Mouse (Mus musculus) c-Kit-positive CD71-positive TER-119-positive erythroid progenitor cells, embryonic 14.5 days (primary cell): ENCODE measurements around the gene Gm17657.
"Not testable (repeated sequence)": the region's sequence is repeated elsewhere in the genome, so short reads cannot be mapped to it uniquely, and the experiment has no call there.

Experiments used
- DNase-seq: peaks from one replicate; pipeline ENCODE4 v3.0.0-alpha.2; 2013; ENCODE audit warnings: low spot score

The Gm17657 gene

DNA sequence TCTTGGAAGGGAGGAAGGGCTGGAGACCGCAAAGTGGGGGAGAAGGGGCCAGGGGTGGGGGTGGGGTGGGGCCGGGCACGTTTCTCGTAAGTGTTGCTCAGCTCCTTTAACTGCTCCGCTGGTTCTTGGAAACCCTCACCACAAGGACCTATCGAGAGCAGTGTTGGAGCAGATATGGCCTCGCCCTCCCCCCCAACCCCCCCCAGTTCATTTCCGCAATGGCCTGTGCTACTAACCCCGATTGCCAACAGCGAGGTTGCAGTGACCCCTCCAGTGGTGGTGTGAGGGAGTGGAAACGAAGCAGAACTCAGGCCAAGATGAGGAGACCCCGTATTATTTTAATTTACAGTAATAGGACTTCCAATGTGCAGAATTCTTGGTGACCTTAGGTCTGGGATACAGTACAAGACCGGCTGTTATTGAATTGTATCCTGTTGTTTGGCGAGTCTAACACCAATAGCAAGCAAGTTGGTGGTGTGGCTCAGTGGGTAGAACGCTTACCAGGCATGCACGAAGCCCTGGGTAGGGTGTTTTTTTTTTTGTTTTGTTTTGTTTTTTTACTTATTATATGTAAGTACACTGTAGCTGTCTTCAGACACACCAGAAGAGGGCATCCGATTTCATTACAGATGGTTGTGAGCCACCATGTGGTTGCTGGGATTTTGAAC, 48.5 kb downstream of the Gm17657 start:
- DNase-seq = peak; percentile 89

DNA sequence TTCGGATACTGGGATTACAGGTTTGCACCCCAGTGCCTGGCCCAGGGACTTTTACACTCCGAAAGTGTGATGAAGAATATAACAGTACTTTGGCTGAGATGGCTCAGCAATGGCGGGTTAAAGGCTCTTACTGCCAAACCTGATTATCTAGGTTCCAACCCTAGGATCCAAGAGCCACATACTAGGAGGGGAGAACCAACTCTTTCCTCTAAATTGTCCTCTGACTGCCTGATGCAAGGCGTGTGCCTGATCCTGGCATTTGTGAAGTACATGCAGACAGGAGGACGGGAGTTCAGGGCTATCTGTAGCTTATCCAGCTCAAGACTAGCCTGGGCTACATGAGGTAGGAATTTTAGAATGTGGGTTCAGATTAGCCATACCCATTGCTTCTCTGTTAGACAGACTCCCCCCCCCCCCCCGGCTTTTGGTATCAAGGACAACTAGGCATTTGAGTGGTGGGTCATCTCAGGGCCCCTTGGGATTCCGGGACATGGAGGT, 49.1 kb downstream of the Gm17657 start:
- DNase-seq = peak; percentile 54

DNA sequence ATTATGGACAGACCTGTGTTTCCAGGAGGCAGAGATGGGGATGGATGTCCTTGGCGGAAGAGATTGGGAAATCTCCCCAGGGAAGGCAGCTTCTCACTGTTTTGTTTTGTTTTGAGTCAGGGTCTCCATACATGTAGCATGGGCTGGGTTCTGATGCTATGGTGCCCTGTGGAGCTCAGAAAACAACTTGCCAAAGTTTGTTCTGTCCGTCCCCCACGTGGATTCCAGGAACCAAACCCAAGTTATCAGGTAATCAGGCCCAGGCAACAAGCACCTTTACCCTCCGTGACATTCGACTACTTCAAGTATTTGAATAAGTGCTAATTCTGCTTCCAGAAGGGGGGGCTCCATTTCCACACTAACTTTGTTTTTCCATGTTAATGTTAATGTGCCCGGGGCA, 49.9 kb downstream of the Gm17657 start:
- peak; percentile 97 for DNase-seq

DNA sequence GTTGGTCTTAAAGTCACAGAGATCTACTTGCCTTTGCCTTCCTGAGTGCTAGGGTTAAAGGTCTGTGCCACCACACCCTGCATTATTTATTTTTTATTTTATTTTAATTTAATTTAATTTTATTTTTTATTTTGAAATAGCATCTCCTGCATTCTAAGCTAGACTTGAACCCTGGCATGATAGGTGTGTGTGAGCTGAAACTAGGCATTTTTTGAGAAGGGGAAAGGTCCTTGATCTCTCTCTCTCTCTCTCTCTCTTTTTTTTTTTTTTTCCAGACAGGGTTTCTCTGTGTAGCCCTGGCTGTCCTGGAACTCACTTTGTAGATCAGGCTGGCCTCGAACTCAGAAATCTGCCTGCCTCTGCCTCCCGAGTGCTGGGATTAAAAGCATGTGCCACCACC, 50.5 kb downstream of the Gm17657 start:
- DNase-seq = not testable (repeated sequence)

DNA sequence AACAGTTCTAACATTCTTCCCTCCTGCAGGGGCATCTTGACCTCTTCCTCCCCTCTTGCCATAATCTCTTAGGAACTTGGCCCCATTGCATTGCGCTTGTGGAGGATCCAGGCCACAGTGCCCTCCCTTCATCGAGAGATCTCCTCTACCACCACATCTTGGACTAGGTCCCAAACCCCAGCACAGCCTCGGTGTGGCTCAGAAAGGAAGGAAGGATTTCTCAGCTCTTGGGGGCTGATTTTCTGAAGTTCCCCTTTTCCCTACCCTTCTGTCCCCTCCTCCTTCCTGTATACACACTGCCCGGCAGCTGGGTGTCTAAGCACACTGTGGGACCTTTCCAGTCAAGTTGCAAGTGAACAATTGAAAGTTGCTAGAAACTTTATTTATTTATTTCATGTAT, 51.4 kb downstream of the Gm17657 start:
- no peak for DNase-seq

DNA sequence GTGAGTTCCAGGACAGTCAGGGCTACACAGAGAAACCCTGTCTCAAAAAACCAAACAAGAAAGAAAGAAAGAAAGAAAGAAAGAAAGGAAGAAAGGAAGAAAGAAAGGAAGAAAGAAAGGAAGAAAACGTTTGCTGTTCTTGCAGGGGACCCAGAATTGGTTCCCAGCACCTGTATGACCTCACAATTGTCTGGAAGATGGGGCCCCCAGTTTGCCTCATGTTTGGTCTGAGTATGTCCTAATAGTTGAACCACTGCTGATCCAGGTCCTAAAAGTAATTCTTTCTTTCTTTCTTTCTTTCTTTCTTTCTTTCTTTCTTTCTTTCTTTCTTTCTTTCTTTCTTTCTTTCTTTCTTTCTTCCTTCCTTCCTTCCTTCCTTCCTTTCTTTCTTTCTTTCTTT, 52.0 kb downstream of the Gm17657 start:
- DNase-seq = not testable (repeated sequence)

DNA sequence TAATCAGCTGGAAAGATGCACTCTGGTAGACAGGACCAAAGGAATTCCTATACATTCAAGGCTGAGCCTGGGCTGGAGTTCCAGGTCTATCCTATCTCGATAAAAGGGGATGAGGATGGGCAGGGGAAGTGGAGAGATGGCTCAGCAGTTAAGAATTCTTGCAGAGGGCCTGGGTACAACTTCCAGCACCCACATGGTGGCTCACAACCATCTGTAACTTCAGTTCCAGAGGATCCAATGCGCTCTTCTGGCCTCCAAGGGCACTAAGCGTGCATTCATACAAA, 52.4 kb downstream of the Gm17657 start:
- no peak for DNase-seq

DNA sequence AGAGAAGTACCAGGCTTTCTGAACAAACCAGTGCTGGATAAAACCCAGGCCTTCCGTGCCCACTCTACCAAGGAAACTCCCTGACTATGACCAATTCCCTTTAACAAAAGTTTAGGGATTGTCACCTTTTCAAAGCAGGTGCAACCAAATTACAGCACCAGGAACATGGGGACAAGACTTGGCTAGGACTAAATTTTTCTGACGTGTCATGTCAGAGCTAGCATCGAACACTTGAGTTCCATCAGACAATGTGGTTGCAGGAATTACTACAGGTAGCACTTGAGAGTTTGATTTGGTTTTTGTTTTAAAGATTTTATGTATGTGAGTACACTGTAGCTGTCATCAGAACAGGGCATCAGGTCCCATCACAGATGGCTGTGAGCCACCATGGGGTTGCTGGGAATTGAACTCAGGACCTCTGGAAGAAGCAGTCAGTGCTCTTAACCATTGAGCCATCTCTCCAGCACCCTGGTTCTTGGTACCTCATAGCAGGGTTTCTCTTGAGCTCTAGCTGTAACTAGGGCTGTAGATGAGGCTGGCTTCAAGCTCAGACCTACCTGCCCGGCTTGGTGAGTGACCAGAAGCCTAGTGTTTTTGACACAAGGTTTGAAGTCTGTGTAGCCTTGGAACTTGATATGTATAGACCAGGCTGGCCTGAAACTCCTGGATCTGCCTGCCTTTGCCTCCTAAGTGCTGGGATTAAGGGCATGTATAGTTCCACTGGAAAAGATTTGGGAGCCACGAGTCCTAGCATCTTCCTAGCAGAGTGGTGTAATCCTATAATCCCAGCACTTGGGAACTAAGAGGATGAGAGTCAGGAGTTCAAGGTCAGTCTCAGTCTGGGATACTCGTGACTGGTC, 53.0 kb downstream of the Gm17657 start:
- peak; percentile 68 for DNase-seq

DNA sequence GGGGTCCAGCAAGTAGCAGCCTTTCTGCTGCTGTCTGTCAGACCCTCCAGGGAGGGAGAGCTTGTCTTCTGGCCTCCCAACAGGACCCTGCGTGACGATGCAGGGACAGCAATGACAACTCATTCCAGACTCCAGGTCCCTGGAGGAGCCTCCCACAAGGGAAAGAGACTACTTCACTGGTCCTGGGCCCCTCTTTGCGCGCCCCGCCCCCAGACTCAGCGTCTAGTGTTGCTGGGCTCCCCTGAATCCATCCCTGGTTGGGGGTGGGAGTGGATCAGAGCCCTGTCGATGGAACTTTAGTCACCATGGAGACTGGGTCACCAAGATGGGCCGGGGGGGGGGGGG, 54.7 kb downstream of the Gm17657 start:
- no peak for DNase-seq

DNA sequence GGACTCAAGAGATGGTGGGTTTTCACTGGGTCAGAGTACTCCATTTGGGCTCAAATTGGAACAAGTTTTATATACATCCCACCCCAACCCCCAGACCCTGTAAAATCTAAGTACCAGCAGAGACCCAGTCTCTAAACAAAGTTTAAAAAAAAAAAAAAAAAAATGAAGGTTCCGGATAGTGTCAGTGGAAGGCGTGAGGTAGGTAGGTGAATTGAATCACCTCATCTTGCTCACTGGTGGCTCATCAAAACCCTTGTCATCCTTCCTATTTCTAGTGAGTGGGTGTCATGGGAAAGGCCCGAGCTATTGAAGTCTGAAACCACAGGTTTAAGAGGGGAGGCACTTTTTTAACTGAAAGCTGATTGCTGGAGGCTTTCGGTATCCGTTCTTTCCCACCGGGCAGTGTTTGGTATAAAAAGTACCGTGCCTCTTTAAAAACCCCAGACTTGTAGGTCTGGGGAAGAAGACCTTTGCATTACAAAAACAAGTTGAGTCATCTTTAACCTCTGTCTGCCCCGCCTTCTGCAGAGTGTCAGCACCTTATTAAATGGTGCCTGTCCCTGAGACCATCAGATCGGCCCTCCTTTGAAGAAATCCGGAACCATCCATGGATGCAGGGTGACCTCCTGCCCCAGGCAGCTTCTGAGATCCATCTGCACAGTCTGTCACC, 55.2 kb downstream of the Gm17657 start:
- no peak for DNase-seq

DNA sequence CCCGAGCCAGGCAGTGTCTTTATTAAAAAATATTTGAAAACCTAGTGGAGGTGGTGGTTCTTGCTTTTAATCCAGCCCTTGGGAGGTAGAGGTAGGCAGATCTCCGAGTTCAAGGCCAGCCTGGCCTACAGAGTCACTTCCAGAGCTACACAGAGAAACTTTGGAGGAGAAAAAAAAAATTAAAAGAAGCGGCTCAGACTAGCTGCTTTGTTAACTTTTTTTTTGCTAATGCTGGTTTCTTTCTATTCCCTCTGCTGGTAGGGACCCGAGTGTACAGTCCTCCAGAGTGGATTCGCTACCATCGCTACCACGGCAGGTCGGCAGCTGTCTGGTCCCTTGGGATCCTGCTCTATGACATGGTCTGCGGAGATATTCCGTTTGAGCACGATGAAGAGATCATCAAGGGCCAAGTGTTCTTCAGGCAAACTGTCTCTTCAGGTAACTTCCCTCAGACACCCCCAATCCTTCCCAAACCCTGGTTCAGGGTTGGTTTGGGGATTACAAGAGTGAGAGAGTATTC, 55.9 kb downstream of the Gm17657 start:
- no peak for DNase-seq

DNA sequence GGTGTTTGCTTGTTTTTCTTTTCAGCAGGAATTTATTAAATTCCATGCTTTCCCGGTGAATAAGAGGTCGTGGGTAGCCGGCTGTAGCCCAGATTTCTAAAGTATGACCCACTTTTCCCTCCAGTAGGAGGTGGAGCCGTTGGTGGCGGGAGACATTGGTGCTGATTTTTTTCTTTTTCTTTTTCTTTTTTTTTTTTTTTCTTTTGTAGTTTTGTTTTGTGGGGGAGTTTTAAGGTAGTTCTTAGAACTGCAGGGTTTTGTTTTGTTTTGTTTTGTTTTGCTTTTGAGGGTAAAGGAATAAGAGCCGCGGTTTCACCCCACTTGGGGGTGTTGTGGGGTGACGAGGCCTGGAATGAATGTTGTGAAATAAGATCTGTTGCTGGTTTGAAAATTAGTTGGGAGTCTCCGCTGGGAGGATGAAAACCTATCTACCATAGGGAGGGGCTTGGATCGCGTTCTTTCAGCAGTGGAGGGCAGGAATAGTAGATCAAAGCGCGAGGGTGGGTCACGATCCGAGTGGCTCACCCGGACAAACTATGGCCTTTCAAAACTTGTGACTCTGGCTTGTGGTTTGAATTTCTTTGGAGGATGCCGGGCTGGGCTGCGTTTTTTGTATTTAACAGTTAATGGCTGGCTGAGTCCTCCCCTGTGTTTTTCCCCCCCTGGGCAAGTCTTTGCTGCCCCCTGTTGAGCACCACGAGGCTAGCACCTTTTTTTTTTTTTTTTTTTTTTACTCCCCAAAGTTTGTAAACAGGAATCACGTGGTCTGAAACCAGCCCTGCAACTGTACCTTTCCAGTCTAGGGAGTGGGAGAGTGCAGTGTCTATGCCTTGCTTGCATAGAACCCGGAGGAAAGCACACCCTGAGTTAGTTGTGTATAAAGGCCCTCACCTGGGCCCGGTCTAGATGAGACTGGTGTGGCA, 56.9 kb downstream of the Gm17657 start:
- DNase-seq = peak; percentile 75

DNA sequence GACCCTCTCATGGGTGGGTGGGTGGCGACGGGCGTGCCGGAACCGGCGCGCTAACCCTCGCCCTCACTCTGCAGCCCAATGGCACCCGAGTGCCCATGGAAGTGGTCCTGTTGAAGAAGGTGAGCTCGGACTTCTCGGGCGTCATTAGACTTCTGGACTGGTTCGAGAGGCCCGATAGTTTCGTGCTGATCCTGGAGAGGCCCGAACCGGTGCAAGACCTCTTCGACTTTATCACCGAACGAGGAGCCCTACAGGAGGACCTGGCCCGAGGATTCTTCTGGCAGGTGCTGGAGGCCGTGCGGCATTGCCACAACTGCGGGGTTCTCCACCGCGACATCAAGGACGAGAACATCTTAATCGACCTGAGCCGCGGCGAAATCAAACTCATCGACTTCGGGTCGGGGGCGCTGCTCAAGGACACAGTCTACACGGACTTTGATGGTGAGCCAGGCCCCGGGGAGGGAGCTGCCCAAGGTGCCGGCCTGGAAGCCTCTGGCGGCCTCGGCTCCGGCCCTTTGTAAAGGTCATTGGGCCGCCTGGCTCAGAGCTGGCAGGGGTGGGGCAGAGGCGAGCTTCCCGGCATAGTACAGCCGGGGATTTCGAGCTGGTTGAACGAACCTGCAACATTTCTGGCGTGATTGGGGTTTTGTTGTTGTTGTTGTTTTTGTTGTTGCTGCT, 57.7 kb downstream of the Gm17657 start:
- DNase-seq = no peak

DNA sequence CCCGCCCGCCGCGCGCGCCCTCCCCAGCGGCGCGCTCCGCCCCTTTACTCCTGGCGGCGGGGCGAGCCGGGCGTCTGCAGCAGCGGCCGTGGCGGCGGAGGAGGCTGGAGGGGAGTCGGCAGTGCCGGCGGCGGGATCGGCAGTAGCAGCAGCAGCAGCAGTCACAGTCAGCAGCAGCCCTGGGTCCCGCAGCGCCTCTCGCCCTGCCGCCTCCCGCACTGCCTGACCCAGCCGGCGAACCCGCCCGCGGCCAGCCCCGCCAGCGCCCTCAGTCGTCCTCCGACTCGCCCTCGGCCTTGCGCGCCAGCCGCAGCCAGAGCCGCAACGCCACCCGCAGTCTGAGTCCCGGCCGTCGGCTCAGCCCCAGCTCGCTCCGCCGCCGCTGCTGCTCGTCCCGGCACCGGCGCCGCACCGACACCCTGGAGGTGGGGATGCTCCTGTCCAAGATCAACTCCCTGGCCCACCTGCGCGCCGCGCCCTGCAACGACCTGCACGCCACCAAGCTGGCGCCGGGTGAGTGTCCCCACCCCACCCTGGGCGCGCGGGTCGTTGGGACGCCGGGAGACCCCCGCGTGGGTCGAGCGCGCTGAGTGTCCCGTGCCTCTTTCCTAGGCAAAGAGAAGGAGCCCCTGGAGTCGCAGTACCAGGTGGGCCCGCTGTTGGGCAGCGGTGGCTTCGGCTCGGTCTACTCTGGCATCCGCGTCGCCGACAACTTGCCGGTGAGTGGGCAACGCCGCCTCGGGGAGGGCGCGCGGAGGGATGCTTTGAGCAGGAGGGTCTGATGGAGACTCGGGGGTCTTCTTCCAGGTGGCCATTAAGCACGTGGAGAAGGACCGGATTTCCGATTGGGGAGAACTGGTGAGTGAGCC, 58.5 kb downstream of the Gm17657 start, which contains the start of gene Pim1:
Pim1 (plus strand) TSS at position 41 of the 869 bp plus-strand sequence.
- DNase-seq = no peak

DNA sequence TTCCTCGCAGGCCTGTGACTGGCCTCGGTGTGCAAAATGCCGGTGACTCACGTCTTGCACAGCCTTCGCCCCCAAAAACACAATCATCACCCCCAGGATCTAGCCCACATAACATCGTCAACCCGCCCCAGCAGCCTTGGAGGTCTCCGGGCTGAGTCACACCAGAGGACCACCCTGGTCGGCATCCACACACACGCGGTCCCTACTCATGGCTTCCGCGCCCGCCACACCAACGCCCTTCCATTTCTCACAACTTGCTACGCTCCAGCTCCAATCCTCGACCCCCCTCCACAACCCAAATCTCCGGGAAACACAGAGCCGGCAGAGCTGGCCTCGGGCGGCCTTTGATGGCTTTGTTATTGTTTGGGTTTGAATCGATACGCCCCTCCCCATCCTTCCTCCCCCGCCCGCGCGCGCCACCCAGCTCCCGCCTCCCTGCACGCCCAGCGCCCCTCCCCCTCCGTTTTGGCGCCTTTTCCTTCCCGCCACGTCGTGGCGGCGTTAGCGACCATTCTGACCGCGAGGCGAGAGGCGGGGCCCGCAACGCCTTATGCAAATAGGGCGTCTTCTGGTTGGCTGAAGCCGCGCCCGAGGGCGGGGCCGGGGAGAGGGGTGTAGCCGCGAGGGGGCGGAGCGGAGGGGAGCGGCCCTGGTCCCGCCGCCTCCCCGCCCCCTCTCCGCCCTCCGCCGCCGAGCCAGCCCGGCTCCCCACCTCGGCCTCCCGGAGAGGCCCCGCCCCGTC, 59.3 kb downstream of the Gm17657 start:
- DNase-seq = peak; percentile 100

DNA sequence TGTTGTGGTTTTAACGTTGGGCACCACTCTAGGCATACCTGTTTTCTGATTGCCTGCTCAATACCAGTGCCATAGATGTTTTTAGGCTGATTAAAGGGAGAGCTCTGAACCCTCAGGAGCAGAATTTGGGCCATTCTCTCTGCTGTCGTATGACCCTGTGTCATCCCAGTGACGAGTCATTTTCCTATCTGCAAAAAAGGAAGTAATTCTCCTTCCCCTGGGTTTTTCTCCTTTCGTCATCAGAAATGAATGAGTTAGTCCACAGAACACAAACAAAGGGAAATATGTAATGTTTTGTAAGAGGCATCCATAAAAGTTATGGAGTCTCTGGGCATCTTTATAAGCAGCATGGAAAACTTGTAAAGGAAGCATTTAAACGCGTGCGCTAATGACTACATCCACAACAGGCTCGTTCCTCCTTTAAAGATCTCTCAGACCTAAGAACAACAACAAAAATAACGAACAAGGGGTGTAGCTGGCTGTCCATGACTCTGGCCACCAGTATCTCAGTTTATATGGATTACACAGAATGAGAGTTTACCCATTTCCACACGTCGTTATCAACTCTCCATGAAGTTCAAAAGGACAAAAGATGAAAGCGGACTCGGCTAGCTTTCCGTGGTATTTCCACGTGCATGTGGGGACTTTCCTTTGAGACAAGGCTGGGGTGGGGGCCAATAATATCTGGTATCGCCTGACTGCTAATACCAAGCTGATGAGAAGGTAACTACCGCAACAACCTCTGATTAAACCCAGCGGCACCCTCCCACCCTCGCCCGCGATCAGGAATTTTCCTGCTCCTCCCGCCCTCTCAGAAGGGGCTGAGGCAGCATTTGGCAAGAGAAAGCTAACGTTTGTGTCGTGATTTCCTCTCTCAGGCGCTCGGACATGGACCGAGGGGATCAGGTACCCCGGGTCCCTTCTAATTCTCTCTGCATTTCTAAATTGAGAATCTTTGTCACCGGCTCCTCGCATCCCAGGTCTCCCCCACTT, 60.2 kb downstream of the Gm17657 start:
- DNase-seq = peak; percentile 66

DNA sequence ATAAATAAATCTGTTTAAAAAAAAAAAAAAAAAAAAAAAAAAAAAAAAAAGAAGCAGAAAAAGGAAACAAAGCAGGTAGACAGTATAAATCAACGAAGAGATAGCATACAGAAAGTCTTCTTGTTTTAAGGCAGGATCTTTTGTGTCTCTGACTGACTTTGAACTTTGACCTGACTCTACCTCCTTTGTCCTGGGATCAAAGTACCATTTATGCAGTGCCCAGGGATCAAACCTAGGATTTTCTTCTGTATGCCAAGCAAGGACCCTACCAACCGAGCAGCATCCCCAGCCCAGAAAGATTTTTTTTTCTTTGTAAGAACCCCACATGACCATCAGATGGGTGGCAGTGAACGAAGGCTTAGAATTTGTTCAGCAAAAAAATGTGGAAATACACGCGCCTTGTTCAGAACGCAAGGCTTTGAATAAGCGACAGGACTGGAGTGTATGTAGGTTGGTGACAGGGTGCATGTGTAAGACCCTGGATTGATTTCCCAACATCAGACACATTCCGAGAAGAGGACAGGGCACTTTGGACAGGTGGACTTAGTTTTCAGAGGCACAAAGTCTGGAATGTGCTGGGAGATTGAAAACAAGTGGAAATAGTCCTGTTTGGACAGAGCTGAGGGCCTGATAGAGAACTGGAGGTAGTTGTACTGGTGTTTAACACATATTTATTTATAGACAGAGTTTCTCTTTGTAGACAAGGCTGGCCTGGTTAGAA, 61.0 kb downstream of the Gm17657 start:
- no peak for DNase-seq
